Mouse (Mus musculus) forebrain, embryonic 16.5 days (tissue): ENCODE measurements around the gene Coro6. TPM values are rescaled to one million over a fixed set of nuclear protein-coding genes. Genes with fewer than 3 reads are reported as not detected.

Experiments used
- ATAC-seq: fragments of 200-750 bp; cut with Nextera tagmentation; 2 replicates; pipeline ENCODE4 v1.8.0; 2017; ENCODE audit warnings: mild to moderate bottlenecking, moderate library complexity
- H3K27ac ChIP-seq: fragments of 300-500 bp; sonication (generic); 2 replicates; pipeline ENCODE4 v1.5.1; 2014; ENCODE audit warnings: low read length, control low read depth
- H3K27me3 ChIP-seq: fragments of 300-500 bp; sonication (generic); replicated peaks from 2 replicates; pipeline ENCODE4 v1.6.1; 2014; ENCODE audit warnings: low read length; ENCODE audit not compliant: control insufficient read depth, insufficient read depth
- H3K36me3 ChIP-seq: fragments of 300-500 bp; sonication (generic); 2 replicates; pipeline ENCODE4 v1.6.1; 2014; ENCODE audit not compliant: control insufficient read depth, insufficient read depth
- H3K4me1 ChIP-seq: fragments of 300-500 bp; sonication (generic); replicated peaks from 2 replicates; pipeline ENCODE4 v1.6.1; 2014; ENCODE audit warnings: low read length; ENCODE audit not compliant: control insufficient read depth, insufficient read depth
- H3K4me2 ChIP-seq: fragments of 300-500 bp; sonication (generic); 2 replicates; pipeline ENCODE4 v1.6.1; 2014; ENCODE audit warnings: mild to moderate bottlenecking, low read length, control low read depth
- H3K4me3 ChIP-seq: fragments of 300-500 bp; sonication (generic); replicated peaks from 2 replicates; pipeline ENCODE4 v1.5.1; 2014; ENCODE audit warnings: mild to moderate bottlenecking, low read length, control low read depth
- H3K9ac ChIP-seq: fragments of 300-500 bp; sonication (generic); replicated peaks from 2 replicates; pipeline ENCODE4 v1.6.1; 2014; ENCODE audit warnings: low read depth, low read length, control low read depth
- H3K9me3 ChIP-seq: fragments of 300-500 bp; sonication (generic); 2 replicates; pipeline ENCODE4 v1.6.1; 2016; ENCODE audit warnings: low read length; ENCODE audit not compliant: control insufficient read depth
- WGBS: fragments of 180-500 bp; shearing (Covaris S2); extraction: QIAGEN DNeasy Blood & Tissue Kit; methylation state at CpG from one replicate; pipeline ENCODE4 v1.1.7; 2014; 5-methylcytosine and 5-hydroxymethylcytosine counted together
- polyA plus RNA-seq: library from polyadenylated mRNA; unstranded; fragments of >200 nt; fragmentation: Nextera tagmentation; extraction: Ambion mirVana; gene quantifications from 2 replicates; pipeline ENCODE4 v1.2.1, GENCODE M21; 2015

The Coro6 gene
- 0.11 TPM in 1 of 2 replicates, not detected in the other for polyA plus RNA-seq

DNA sequence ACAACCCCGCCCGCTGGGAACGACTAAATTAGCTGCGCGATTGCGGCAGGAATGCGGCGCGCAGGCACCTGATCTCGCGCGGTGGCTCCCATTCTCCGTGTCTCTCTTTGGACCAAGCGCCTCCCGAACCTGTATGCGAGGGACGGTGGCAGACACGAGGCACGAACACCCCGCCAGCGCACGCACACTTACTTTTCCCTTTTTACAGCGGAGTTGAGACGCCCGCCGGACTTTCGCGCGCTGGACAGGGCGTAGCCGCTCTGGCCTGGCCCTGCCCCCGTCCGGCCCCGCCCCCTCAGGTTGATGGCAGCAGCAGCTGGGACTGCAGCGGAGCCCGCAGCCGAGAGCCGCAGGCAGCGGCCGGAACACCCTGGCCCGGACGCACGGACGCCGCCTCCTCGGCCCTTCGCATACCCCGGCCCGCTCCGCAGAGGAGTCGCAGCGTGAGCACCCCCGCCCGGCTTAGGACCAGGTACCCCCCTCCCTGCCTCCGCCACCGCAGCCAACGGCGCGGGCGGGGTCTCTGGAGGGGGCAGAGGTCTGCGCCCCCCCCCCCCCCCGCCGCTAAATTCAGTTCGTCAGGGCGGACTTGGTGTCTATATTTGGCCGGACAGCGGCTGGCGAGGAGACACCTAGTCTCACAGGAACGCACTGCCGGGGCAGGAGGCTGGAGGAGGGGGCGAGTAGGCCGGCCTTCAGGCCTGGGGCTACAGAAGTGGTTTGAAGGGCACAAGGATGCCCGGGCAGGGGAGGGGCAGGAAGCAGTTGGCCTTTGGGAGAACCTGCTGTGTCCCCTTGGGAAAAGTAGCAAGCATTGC is at the start of gene Coro6:
Gene Coro6 (plus strand): TSS at position 129 of the 818 bp plus-strand sequence.
- H3K4me3 ChIP-seq, result peak within 1 kb of the TSS; percentile 50
- 0 out of 2 replicates have a peak, but pooled peaks have one; percentile 41 for ATAC-seq
- peaks cover 38% of the 10 kb centered on the region for H3K27me3 ChIP-seq
- H3K36me3 ChIP-seq, result no peaks in the 10 kb centered on the region
- no peaks in the 10 kb centered on the region for H3K9me3 ChIP-seq
- H3K4me2 ChIP-seq, result peak within 1 kb of the TSS; percentile 98
- peaks cover 17% of the 10 kb centered on the region for H3K4me1 ChIP-seq
- WGBS, result under 1% methylated on average over 63 of the region's 73 CpGs
- peak within 1 kb of the TSS; percentile 55 for H3K9ac ChIP-seq
- H3K27ac ChIP-seq, result no peak within 1 kb of the TSS

DNA sequence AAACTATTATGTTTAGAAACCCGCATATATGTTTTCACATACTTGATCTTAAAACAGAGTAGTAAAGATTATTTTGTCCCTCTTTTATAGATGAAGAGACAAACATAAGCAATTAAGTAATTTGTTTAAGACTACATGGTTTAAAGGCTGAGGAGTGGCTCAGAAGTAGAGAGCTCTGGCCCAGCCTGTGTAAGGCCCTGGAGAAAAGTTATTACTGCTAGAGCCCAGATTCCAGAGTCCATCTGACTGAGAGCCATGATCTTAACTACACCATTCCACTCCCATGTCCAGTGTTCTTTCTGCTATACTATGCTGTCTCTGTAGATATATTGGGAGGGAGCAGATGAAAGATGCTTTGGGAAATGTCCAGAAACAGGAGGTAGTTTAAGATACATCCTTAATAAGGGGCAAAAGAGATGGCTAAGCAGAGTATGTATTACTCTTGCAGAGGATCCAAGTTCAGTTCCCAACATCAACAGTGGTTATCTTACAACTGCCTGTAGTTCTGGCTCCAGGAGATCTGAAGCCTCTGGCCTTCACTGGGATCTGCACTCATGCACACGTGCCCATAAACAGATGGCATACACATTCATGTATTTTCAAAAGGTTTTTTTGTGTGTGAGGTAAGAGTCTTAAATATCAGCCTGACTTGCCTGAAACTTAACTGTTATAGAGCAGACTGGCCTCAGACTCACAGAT is 47.9 kb upstream of the Coro6 start:
- 71% methylated on average over 2 of the region's 2 CpGs for WGBS
- H3K4me1 ChIP-seq, result no peaks in the 10 kb centered on the region
- H3K4me3 ChIP-seq, result no peak overlapping the region
- H3K9ac ChIP-seq, result no peak overlapping the region
- H3K36me3 ChIP-seq, result 0 out of 2 replicates have a peak, but pooled peaks cover 4% of the 10 kb centered on the region
- no peak overlapping the region for H3K4me2 ChIP-seq
- H3K27ac ChIP-seq, result no peak overlapping the region
- no peaks in the 10 kb centered on the region for H3K27me3 ChIP-seq
- no peaks in the 10 kb centered on the region for H3K9me3 ChIP-seq
- no peak for ATAC-seq

DNA sequence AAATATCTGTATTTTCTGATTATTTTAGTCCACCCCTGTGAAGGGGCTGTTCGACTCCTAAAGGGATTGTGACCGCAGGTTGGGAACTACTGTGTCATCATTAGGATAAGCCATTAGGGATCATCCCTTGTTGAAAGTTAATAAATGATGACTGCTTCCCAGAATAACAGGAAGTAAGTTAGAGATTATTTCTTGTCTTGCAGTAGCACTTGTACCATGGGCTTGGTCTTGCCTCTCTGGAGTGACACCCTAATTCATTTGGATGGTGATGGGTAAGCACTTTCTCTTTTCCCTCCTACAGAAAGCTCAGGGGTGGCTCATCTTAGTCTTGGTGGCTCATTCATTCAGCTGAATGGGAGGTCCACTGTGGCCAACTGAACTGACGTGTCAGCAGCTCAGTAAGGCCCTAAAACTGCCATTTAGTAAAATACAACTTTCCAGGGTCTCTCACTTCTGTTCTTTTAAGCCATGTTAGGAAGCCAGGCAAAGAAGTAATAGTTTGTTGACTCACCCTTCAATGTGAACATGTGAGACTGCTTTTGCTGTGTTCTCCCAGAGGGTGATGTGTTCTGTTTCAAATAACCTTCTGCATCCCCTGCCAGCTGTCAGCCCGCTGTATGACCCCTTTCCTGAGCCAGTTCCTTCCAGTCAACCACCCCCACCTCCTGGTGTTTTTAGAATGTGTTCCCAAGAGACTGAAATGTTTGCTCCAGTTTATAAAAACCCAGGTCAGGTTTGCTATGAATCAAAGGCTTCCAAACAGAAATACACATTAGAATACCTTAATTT is 45.8 kb upstream of the Coro6 start:
- ATAC-seq, result no peak
- Histone ChIP-seq H3K9ac (no peak overlapping the region), H3K27ac (no peak overlapping the region), H3K27me3 (no peaks in the 10 kb centered on the region), H3K4me1 (no peaks in the 10 kb centered on the region), H3K4me2 (no peak overlapping the region), H3K9me3 (no peaks in the 10 kb centered on the region), H3K4me3 (no peak overlapping the region), H3K36me3 (no peaks in the 10 kb centered on the region)
- 90% methylated on average over 4 of the region's 4 CpGs for WGBS

DNA sequence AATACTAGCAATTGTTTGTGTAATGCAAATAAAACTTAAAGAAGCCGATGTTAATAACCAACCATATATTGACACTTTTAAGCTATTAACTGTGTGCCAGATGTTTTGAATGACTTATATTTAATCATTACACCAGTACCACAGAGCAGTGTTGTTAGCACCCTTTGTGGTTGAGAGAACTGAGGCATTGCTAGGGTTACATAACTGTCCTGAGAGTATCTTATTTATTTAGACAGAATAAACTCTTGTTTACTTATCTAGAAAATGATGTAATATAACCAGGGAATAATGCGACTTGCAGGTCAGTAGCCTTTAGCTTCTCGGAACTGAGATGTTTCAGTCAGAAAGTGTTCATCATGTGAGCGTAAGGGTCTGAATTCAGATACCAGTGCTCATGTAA is 44.2 kb upstream of the Coro6 start:
- no peak overlapping the region for H3K4me2 ChIP-seq
- no peaks in the 10 kb centered on the region for H3K4me1 ChIP-seq
- H3K27ac ChIP-seq, result no peak overlapping the region
- H3K36me3 ChIP-seq, result peaks cover 5% of the 10 kb centered on the region
- WGBS, result 97% methylated on average over 4 of the region's 4 CpGs
- no peaks in the 10 kb centered on the region for H3K27me3 ChIP-seq
- H3K9me3 ChIP-seq, result no peaks in the 10 kb centered on the region
- H3K9ac ChIP-seq, result no peak overlapping the region
- no peak overlapping the region for H3K4me3 ChIP-seq
- no peak for ATAC-seq

DNA sequence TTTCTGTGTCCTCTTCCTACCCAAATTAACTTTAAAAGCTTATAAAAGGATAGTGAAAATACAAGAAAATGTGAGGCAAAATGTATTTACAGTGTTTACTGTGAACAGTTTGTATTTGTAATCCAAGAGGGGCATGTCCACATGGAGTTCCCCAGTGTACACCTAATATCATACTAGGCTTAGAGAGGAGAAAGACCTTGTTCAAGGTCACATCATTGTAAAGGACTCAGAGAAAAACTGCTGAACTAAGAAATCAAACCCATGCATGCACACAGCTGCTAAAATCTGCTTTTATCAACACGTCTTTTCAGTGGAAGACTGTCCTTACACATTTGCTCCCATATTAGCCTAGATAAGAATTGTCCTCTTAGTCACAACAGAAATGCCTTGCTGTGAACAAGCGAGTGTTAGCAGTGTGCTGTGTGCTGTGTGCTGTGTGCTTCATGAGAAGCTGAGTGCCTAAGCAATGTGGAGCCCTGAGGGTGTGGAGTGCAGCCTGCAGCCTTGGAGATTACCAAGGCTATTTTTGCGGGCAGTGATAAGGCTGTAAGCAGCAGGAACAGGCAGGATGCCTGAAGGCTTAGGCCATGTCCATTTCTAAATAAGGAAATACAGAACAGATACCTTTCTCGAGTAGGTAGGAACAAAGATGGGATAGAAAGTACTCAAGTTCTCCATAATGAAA is 38.9 kb upstream of the Coro6 start:
- no peaks in the 10 kb centered on the region for H3K27me3 ChIP-seq
- no peak overlapping the region for H3K9ac ChIP-seq
- H3K27ac ChIP-seq, result no peak overlapping the region

DNA sequence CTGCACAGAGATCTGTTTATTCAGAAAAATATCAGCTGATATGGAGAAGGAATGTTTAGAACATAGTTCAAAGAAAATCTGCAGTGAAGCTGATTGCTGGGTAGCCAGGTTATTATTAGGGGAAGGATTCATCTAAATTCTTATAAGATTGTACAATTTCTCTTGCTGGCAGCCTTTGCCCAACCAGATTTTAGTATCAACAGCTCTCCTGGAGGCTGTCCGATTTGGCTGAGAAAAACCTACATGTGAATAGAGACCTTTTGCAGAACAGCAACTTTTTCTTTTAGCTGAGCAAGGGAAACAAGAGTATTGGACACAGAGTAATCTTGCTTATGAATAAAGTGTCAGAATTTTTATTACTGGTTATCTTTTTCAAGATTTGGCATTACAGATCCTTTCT is 33.8 kb upstream of the Coro6 start:
- no peaks in the 10 kb centered on the region for H3K9me3 ChIP-seq
- H3K4me2 ChIP-seq, result no peak overlapping the region
- WGBS, result 77% methylated on average over 1 of the region's 1 CpGs
- H3K36me3 ChIP-seq, result peaks cover 15% of the 10 kb centered on the region; the same call in 1 of the 2 replicates
- H3K9ac ChIP-seq, result no peak overlapping the region
- H3K4me1 ChIP-seq, result no peaks in the 10 kb centered on the region
- no peak overlapping the region for H3K27ac ChIP-seq
- no peak for ATAC-seq
- no peaks in the 10 kb centered on the region for H3K27me3 ChIP-seq
- H3K4me3 ChIP-seq, result no peak overlapping the region

More for the DNA sequence above, 38.9 kb upstream of the Coro6 start:
- H3K4me3 ChIP-seq, result no peak overlapping the region
- no peaks in the 10 kb centered on the region for H3K9me3 ChIP-seq
- H3K4me2 ChIP-seq, result no peak overlapping the region
- 91% methylated on average over 4 of the region's 4 CpGs for whole genome bisulfite sequencing
- no peaks in the 10 kb centered on the region for H3K4me1 ChIP-seq
- no peak for ATAC-seq
- H3K36me3 ChIP-seq, result peaks cover 15% of the 10 kb centered on the region

DNA sequence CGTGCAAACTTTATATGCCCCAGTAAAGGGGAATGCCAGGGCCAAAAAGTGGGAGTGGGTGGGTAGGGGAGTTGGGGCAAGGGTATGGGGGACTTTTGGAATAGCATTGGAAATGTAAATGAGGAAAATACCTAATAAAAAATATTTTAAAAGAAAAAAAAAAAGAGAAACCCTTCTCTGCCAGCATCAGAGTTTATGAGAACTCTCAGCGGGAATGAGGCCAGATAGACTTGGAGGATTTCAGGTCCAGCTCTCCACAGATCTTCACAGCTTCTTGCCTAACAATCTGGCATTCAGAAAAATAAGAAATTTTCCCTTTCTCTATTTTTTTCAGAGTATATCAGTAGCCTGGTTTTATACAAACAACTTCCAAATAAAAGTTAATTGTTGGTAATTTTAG is 25.2 kb upstream of the Coro6 start:
- Histone ChIP-seq H3K4me3 (no peak overlapping the region), H3K9ac (no peak overlapping the region), H3K36me3 (peaks cover 9% of the 10 kb centered on the region), H3K4me1 (no peaks in the 10 kb centered on the region), H3K4me2 (no peak overlapping the region), H3K9me3 (no peaks in the 10 kb centered on the region), H3K27ac (no peak overlapping the region), H3K27me3 (no peaks in the 10 kb centered on the region)
- ATAC-seq, result no peak
- WGBS, result 86% methylated on average over 2 of the region's 2 CpGs

DNA sequence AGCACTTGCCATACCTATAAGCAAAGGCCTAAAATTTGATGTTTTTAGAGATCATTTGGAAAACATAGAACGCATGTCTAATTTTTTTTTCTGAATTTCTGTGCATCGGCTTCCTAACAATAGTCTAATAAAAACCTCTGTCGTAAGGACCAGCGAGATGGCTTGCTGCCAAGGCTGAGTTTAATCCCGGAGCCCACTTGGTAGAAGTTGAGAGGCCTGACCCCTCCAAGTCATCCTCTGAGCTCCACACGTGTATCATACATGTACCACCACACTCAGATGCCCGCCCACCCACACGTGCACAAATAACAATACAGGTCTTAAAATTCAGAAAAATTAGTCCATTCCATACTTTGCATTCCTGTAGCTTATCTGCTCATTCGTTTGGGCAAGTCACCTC is 22.1 kb upstream of the Coro6 start:
- Histone ChIP-seq H3K4me3 (no peak overlapping the region), H3K36me3 (peaks cover 14% of the 10 kb centered on the region), H3K27me3 (no peaks in the 10 kb centered on the region), H3K9me3 (no peaks in the 10 kb centered on the region), H3K4me1 (no peaks in the 10 kb centered on the region), H3K27ac (no peak overlapping the region), H3K4me2 (no peak overlapping the region), H3K9ac (no peak overlapping the region)
- no peak for ATAC-seq
- 84% methylated on average over 9 of the region's 9 CpGs for WGBS
